In genomic region chr15:27793284-27793683, GRCm38 (mm10) we compare ENCODE assay signal across 10 mouse cellular contexts.
A peak's percentile ranks its signal among the peaks of the same experiment; 100 is the strongest.
DNase-seq lines count a peak whose midpoint lies in the region; ATAC-seq and TF ChIP-seq lines count a peak whose summit lies in the region.
"Had no signal": no experiment of that assay in that cellular context is flagged by ENCODE, and none has a peak within 500 bp of the region (broad histone marks: within the 10 kb centered on the region; RNA-seq: fewer than 3 reads in every experiment).

No protein-coding gene starts in this region.

- no peak overlapping the region for H3K4me3 ChIP-seq in lung, embryonic 16.5 days (ENCODE audit: low read length)
- H3K4me3 ChIP-seq in embryonic fibroblast, embryonic 13.5 days (ENCODE audit: insufficient read depth, low read length) = no peak overlapping the region
- no peak overlapping the region for H3K4me3 ChIP-seq in hindbrain, embryonic 14.5 days (replicated peaks; ENCODE audit: low read length)
- no peak overlapping the region for H3K4me3 ChIP-seq in midbrain, postnatal 0 days (ENCODE audit: low read depth, low read length)
- H3K4me3 ChIP-seq: neural tube, embryonic 12.5 days had no signal

- H3K36me3 ChIP-seq in lung, embryonic 16.5 days (ENCODE audit: control insufficient read depth, insufficient read depth, low read length) = no peaks in the 10 kb centered on the region
- H3K36me3 ChIP-seq in hindbrain, embryonic 14.5 days (replicated peaks; ENCODE audit: control insufficient read depth, insufficient read depth) = peaks cover 6% of the 10 kb centered on the region
- peaks cover 4% of the 10 kb centered on the region; the same call in 1 of the 2 replicates for H3K36me3 ChIP-seq in midbrain, postnatal 0 days (ENCODE audit: insufficient read depth, low read length)

- ATAC-seq in lung, embryonic 16.5 days (ENCODE audit: low read depth) = no peak
- ATAC-seq in hindbrain, embryonic 14.5 days (ENCODE audit: low FRiP score) = no peak
- peak; percentile 20; the same call in 1 of the 2 replicates for ATAC-seq in midbrain, postnatal 0 days (ENCODE audit: low FRiP score)

- H3K27me3 ChIP-seq in lung, embryonic 16.5 days (ENCODE audit: control insufficient read depth, insufficient read depth, low read depth, low read length) = no peaks in the 10 kb centered on the region
- H3K27me3 ChIP-seq in hindbrain, embryonic 14.5 days (ENCODE audit: control insufficient read depth, insufficient read depth, low read length) = no peaks in the 10 kb centered on the region
- no peaks in the 10 kb centered on the region for H3K27me3 ChIP-seq in midbrain, postnatal 0 days (ENCODE audit: insufficient read depth, low read length)
- H3K27me3 ChIP-seq: neural tube, embryonic 12.5 days had no signal

- 47% methylated on average over 6 of the region's 6 CpGs for whole genome bisulfite sequencing in lung, embryonic 16.5 days
- WGBS in hindbrain, embryonic 14.5 days = 40% methylated on average over 6 of the region's 6 CpGs
- whole genome bisulfite sequencing in midbrain, postnatal 0 days = 45% methylated on average over 6 of the region's 6 CpGs

- TF ChIP-seq POLR2A in embryonic fibroblast, embryonic 13.5 days (IDR thresholded peaks at IDR 0.05; ENCODE audit: low read depth, low read length) = no peak

- no peaks in the 10 kb centered on the region for H3K9me3 ChIP-seq in lung, embryonic 16.5 days (ENCODE audit: control insufficient read depth, low read length)
- no peaks in the 10 kb centered on the region for H3K9me3 ChIP-seq in hindbrain, embryonic 14.5 days (ENCODE audit: control insufficient read depth, low read length)
- no peaks in the 10 kb centered on the region for H3K9me3 ChIP-seq in midbrain, postnatal 0 days (ENCODE audit: low read length)
- H3K9me3 ChIP-seq: neural tube, embryonic 12.5 days had no signal

- no peak overlapping the region for H3K9ac ChIP-seq in lung, embryonic 16.5 days (ENCODE audit: low read length)
- H3K9ac ChIP-seq in hindbrain, embryonic 14.5 days = no peak overlapping the region
- H3K9ac ChIP-seq in midbrain, postnatal 0 days (replicated peaks; ENCODE audit: low read length, poor library complexity, severe bottlenecking) = no peak overlapping the region
- H3K9ac ChIP-seq: neural tube, embryonic 12.5 days had no signal

- no peak for TF ChIP-seq CTCF in embryonic fibroblast, embryonic 13.5 days (IDR thresholded peaks at IDR 0.05; ENCODE audit: borderline replicate concordance, insufficient read depth, low read length)
- TF ChIP-seq CTCF in midbrain, postnatal 0 days (IDR thresholded peaks at IDR 0.05) = no peak

- no peak overlapping the region for H3K4me2 ChIP-seq in lung, embryonic 16.5 days (ENCODE audit: low read depth, low read length)
- H3K4me2 ChIP-seq in hindbrain, embryonic 14.5 days (replicated peaks) = no peak overlapping the region
- no peak overlapping the region for H3K4me2 ChIP-seq in midbrain, postnatal 0 days (ENCODE audit: low read depth, low read length, poor library complexity, severe bottlenecking)
- H3K4me2 ChIP-seq: neural tube, embryonic 12.5 days had no signal

- H3K4me1 ChIP-seq in lung, embryonic 16.5 days (replicated peaks; ENCODE audit: control insufficient read depth, insufficient read depth, low read length) = peaks cover 43% of the 10 kb centered on the region
- H3K4me1 ChIP-seq in embryonic fibroblast, embryonic 13.5 days (ENCODE audit: control insufficient read depth, insufficient read depth, low read length) = peaks cover 45% of the 10 kb centered on the region
- H3K4me1 ChIP-seq in hindbrain, embryonic 14.5 days (replicated peaks; ENCODE audit: control insufficient read depth, insufficient read depth, low read length) = peaks cover 58% of the 10 kb centered on the region
- peaks cover 8% of the 10 kb centered on the region; the same call in 1 of the 2 replicates for H3K4me1 ChIP-seq in midbrain, postnatal 0 days (ENCODE audit: insufficient read depth, low read length)

- peak overlapping the region; percentile 17; the same call in 1 of the 2 replicates for H3K27ac ChIP-seq in lung, embryonic 16.5 days (ENCODE audit: low read length)
- H3K27ac ChIP-seq in embryonic fibroblast, embryonic 13.5 days (ENCODE audit: insufficient read depth, low read length) = peak overlapping the region; percentile 29; the same call in 1 of the 2 replicates
- H3K27ac ChIP-seq in hindbrain, embryonic 14.5 days = peak overlapping the region; percentile 60
- peak overlapping the region; percentile 44 for H3K27ac ChIP-seq in midbrain, postnatal 0 days (ENCODE audit: low read depth, low read length)

- no peak for DNase-seq in lung, postnatal 4 days
- DNase-seq in hindbrain, embryonic 14.5 days (ENCODE audit: low spot score) = no peak
- no peak for DNase-seq in midbrain, postnatal 0 days (ENCODE audit: low spot score)
- DNase-seq in gastrocnemius, postnatal 4 days (ENCODE audit: low spot score in 2 of 2) = no peak
- no peak for DNase-seq in MN1 (ENCODE audit: low spot score)
- DNase-seq: cerebellum, adult 11 months; lung, postnatal 36 days had no signal
